In the genomic region with DNA sequence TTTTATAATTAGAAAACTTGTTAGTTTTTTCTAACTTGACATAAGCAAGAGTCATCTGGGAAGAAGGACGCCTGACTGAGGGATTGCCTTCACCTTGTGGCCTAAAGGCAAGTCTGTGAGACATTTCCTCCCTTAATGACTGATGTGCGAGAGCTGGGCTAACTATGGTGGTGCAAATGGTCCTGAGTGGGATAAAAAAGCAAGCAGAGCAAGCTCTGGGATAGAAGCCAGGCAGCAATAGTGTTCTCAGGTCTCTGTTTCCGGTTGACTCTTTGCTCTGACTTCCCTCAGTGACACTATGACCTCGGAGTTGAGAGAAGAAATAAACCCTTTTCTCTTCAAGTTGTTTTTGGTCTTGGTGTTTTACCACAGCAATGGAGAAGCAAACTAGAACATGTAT, we compare ENCODE assay signal across 18 mouse cellular contexts. TPM values are rescaled to one million over a fixed set of nuclear protein-coding genes. Genes with fewer than 3 reads are reported as not detected.
DNase-seq lines count a peak whose midpoint lies in the region; ATAC-seq and TF ChIP-seq lines count a peak whose summit lies in the region.
"Had no signal": no experiment of that assay in that cellular context is flagged by ENCODE, and none has a peak within 500 bp of the region (broad histone marks: within the 10 kb centered on the region; RNA-seq: fewer than 3 reads in every experiment).

No protein-coding gene starts in this region.

- TF ChIP-seq EP300 in lung, postnatal 0 days (IDR thresholded peaks at IDR 0.05): no peak

- no peaks in the 10 kb centered on the region for H3K27me3 ChIP-seq in lung, embryonic 16.5 days (ENCODE audit: control insufficient read depth, insufficient read depth, low read depth, low read length)
- no peaks in the 10 kb centered on the region for H3K27me3 ChIP-seq in lung, postnatal 0 days (replicated peaks; ENCODE audit: insufficient read depth, low read length)
- no peaks in the 10 kb centered on the region for H3K27me3 ChIP-seq in small intestine, adult 2 months (ENCODE audit: control insufficient read depth, insufficient read depth, low read length)
- H3K27me3 ChIP-seq: forebrain, embryonic 13.5 days; megakaryocyte, embryonic 14.5 days; neural tube, embryonic 12.5 days had no signal

- H3K4me3 ChIP-seq in lung, embryonic 16.5 days (ENCODE audit: low read length): no peak overlapping the region
- no peak overlapping the region for H3K4me3 ChIP-seq in lung, postnatal 0 days (ENCODE audit: low read depth, low read length)
- no peak overlapping the region for H3K4me3 ChIP-seq in brown adipose tissue, adult 24 weeks (ENCODE audit: insufficient read depth, low read depth, low read length)
- H3K4me3 ChIP-seq in small intestine, adult 2 months (ENCODE audit: low read depth, low read length): no peak overlapping the region
- H3K4me3 ChIP-seq: forebrain, embryonic 13.5 days; hindbrain, embryonic 10.5 days; megakaryocyte, embryonic 14.5 days; neural tube, embryonic 12.5 days had no signal

- H3K36me3 ChIP-seq in lung, embryonic 16.5 days (ENCODE audit: control insufficient read depth, insufficient read depth, low read length): no peaks in the 10 kb centered on the region
- H3K36me3 ChIP-seq in lung, postnatal 0 days (ENCODE audit: insufficient read depth, low read length): no peaks in the 10 kb centered on the region
- H3K36me3 ChIP-seq in small intestine, adult 2 months (ENCODE audit: control insufficient read depth, insufficient read depth, low read length): no peaks in the 10 kb centered on the region
- H3K36me3 ChIP-seq: hindbrain, embryonic 10.5 days; neural tube, embryonic 12.5 days had no signal

- no peak for TF ChIP-seq POLR2A in small intestine, adult 2 months (IDR thresholded peaks at IDR 0.05; ENCODE audit: low read depth, low read length)

- no peak overlapping the region for H3K4me2 ChIP-seq in lung, embryonic 16.5 days (ENCODE audit: low read depth, low read length)
- H3K4me2 ChIP-seq in lung, postnatal 0 days (replicated peaks; ENCODE audit: low read depth, low read length): no peak overlapping the region
- H3K4me2 ChIP-seq: forebrain, embryonic 13.5 days; neural tube, embryonic 12.5 days had no signal

- no peak overlapping the region for H3K9ac ChIP-seq in lung, embryonic 16.5 days (ENCODE audit: low read length)
- no peak overlapping the region for H3K9ac ChIP-seq in lung, postnatal 0 days (replicated peaks; ENCODE audit: low read depth)
- H3K9ac ChIP-seq: forebrain, embryonic 13.5 days; neural tube, embryonic 12.5 days had no signal

- H3K4me1 ChIP-seq in lung, embryonic 16.5 days (replicated peaks; ENCODE audit: control insufficient read depth, insufficient read depth, low read length): peaks cover 14% of the 10 kb centered on the region
- H3K4me1 ChIP-seq in lung, postnatal 0 days (ENCODE audit: insufficient read depth, low read depth, low read length): no peaks in the 10 kb centered on the region
- peaks cover 2% of the 10 kb centered on the region for H3K4me1 ChIP-seq in brown adipose tissue, adult 24 weeks (ENCODE audit: control insufficient read depth, insufficient read depth, insufficient read length, low read length)
- peaks cover 7% of the 10 kb centered on the region; the same call in 1 of the 2 replicates for H3K4me1 ChIP-seq in small intestine, adult 2 months (ENCODE audit: control insufficient read depth, insufficient read depth, insufficient read length, low read length)

- 59% methylated on average over 4 of the region's 4 CpGs for WGBS in lung, embryonic 16.5 days
- 51% methylated on average over 4 of the region's 4 CpGs for WGBS in lung, postnatal 0 days
- WGBS in small intestine, adult 2 months: 72% methylated on average over 4 of the region's 4 CpGs

- peak overlapping the region; percentile 59 for H3K27ac ChIP-seq in lung, embryonic 16.5 days (ENCODE audit: low read length)
- no peak overlapping the region for H3K27ac ChIP-seq in lung, postnatal 0 days (ENCODE audit: low read length)
- 0 out of 2 replicates have a peak overlapping the region, but pooled peaks have one; percentile 51 for H3K27ac ChIP-seq in brown adipose tissue, adult 24 weeks (replicated peaks; ENCODE audit: low read depth, low read length)
- 0 out of 2 replicates have a peak overlapping the region, but pooled peaks have one; percentile 3 for H3K27ac ChIP-seq in small intestine, adult 2 months (ENCODE audit: insufficient read depth, low read depth, low read length)
- H3K27ac ChIP-seq: forebrain, embryonic 13.5 days; hindbrain, embryonic 10.5 days; neural tube, embryonic 12.5 days had no signal

- no peak for ATAC-seq in lung, embryonic 16.5 days (ENCODE audit: low read depth)
- no peak for ATAC-seq in lung, postnatal 0 days
- ATAC-seq: forebrain, embryonic 13.5 days; midbrain, embryonic 16.5 days had no signal

- no peaks in the 10 kb centered on the region for H3K9me3 ChIP-seq in lung, embryonic 16.5 days (ENCODE audit: control insufficient read depth, low read length)
- H3K9me3 ChIP-seq in lung, postnatal 0 days (ENCODE audit: low read length): no peaks in the 10 kb centered on the region
- H3K9me3 ChIP-seq: forebrain, embryonic 13.5 days; hindbrain, embryonic 10.5 days; megakaryocyte, embryonic 14.5 days; neural tube, embryonic 12.5 days had no signal

- no peak for TF ChIP-seq CTCF in lung, postnatal 0 days (IDR thresholded peaks at IDR 0.05)
- no peak for TF ChIP-seq CTCF in small intestine, adult 2 months (IDR thresholded peaks at IDR 0.05; ENCODE audit: extremely low read depth, insufficient read length, insufficient replicate concordance, low read depth, low read length)

- DNase-seq in heart, adult 18-20 months: peak; percentile 27 to 36
- no peak for DNase-seq in heart, adult 8-10 months (ENCODE audit: low spot score)
- DNase-seq in lung, postnatal 0 days (ENCODE audit: low spot score): no peak
- DNase-seq in natural killer cell, adult 2 months (ENCODE audit: low spot score in 2 of 2): no peak
- no peak for DNase-seq in testis, postnatal 10 days (ENCODE audit: low spot score)
- DNase-seq: cerebellum, postnatal 14 days; gastrocnemius, postnatal 36 days; liver; lung, adult 2 months; thymus, postnatal 25 days had no signal

RNA-seq across cellular contexts. Expression of a gene that starts 2.1 kb away (rescaled TPM):
- total RNA-seq in heart, adult 18-20 months (2021): 10 to 100 TPM; 19.2 to 20.2 TPM
- 10 to 100 TPM; 18.5 to 20.4 (median 19.4) TPM for total RNA-seq in heart, adult 8-10 months (2022)
- polyA plus RNA-seq in lung, embryonic 16.5 days (2015; fragmentation: Nextera tagmentation; extraction: Ambion mirVana): 9.5 and 10.7 TPM in 2 replicates
- 10.6 and 11.9 TPM in 2 replicates for polyA plus RNA-seq in lung, postnatal 0 days (2015; fragmentation: Nextera tagmentation; extraction: Ambion mirVana)
- polyA plus RNA-seq in brown adipose tissue, adult 24 weeks (2012; ENCODE audit: insufficient read depth, insufficient read length, missing spikeins): 24.0 and 27.4 TPM in 2 replicates
- polyA plus RNA-seq in small intestine, adult 2 months (2012; rRNA removed): 4.4 and 9.8 TPM in 2 replicates

Comparison
In these comparisons a context has a peak if more than half of its experiments do, and no peak if none do; other contexts are left out.
1. DNase-seq: peak in heart, adult 18-20 months (2 of 2); none in heart, adult 8-10 months (single experiment), lung, postnatal 0 days (single experiment), natural killer cell, adult 2 months (0 of 2) and testis, postnatal 10 days (single experiment).